Mouse (Mus musculus): ENCODE data around the gene Jag1. TPM values are rescaled to one million over a fixed set of nuclear protein-coding genes. Genes with fewer than 3 reads are reported as not detected.

Gene Jag1
- polyA plus RNA-seq, 1 experiment = 3.1 TPM

DNA sequence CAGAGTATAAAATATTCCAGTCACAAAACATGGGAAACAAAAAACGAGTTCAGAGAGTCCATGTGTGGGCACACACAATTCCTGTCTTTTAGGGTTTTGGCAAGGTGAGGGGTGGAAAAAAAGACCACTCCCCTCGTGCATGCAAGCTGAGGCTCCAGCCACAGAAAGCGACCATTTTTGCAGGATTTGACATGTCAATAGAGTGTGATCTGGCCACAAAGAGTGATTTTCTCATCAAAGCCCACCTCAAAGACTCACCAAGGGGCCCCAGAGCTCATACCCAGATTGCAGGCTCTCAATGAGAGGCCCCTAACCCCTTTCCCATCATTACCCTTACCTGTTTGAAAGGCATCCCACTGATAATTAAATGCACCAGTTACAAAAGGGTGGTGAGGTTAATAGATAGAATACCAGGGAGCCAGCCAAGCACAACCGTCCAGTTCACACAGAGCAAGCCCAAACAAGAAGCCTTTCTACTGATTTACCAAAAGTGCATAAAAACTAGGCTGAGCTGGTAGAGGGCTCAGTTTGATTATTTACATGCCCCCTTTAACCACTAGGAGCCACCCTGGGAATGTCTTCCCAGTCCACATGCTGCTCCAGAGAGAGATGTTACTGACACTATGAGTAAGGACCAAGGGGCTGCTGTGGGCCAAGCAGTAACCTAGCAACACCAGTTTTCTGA, 6.1 kb downstream of the Jag1 start:
- TF ChIP-seq CTCF (IDR thresholded peaks at IDR 0.05; ENCODE audit: borderline replicate concordance, insufficient read depth, low read depth, low read length) = no peak
- no peak for TF ChIP-seq POLR2A (IDR thresholded peaks at IDR 0.05; ENCODE audit: borderline replicate concordance, insufficient read depth, low read length)
- H3K27me3 ChIP-seq (ENCODE audit: control insufficient read depth, insufficient read depth, low read length) = peaks cover 3% of the 10 kb centered on the region; the same call in 1 of the 2 replicates
- DNase-seq = no peak
- H3K4me3 ChIP-seq (replicated peaks; ENCODE audit: insufficient read depth, low read depth, low read length) = no peak overlapping the region
- no peak overlapping the region for H3K27ac ChIP-seq (ENCODE audit: insufficient read depth, low read length)
- H3K4me1 ChIP-seq (ENCODE audit: control insufficient read depth, insufficient read depth, low read length) = 0 out of 2 replicates have a peak, but pooled peaks cover under 1% of the 10 kb centered on the region
- 52% methylated on average over 4 of the region's 4 CpGs for WGBS

GRCm38 (mm10) chr2:137109321-137110213, 6.9 kb downstream of the Jag1 start:
- Histone ChIP-seq H3K27me3 (ENCODE audit: control insufficient read depth, insufficient read depth, low read length) (no peaks in the 10 kb centered on the region), H3K4me3 (replicated peaks; ENCODE audit: insufficient read depth, low read depth, low read length) (no peak overlapping the region), H3K27ac (ENCODE audit: insufficient read depth, low read length) (no peak overlapping the region), H3K4me1 (ENCODE audit: control insufficient read depth, insufficient read depth, low read length) (no peaks in the 10 kb centered on the region)
- DNase-seq = no peak
- TF ChIP-seq POLR2A (IDR thresholded peaks at IDR 0.05; ENCODE audit: borderline replicate concordance, insufficient read depth, low read length) = no peak
- no peak for TF ChIP-seq CTCF (IDR thresholded peaks at IDR 0.05; ENCODE audit: borderline replicate concordance, insufficient read depth, low read depth, low read length)
- WGBS = 16% methylated on average over 15 of the region's 15 CpGs

DNA sequence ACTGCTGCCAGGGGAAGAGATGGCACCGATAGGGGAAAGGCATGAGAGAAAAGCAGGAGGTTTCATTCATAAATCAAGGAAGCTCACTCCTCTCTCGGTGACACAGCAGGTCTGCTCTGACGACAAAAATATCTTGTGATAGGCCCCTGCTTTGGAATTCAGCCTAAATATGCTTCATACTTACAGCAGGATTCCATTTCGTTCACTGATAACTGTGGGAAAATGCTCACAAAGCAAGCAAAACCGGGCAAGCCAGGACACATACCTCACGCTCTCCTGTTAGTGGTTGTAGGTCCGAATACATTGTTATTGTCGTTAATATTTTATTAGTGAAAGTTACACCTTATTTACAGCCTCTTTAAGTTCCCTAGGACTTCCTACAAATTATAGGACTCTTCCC, 8.5 kb downstream of the Jag1 start:
- Histone ChIP-seq H3K27ac (ENCODE audit: insufficient read depth, low read length) (no peak overlapping the region), H3K4me3 (replicated peaks; ENCODE audit: insufficient read depth, low read depth, low read length) (no peak overlapping the region), H3K27me3 (ENCODE audit: control insufficient read depth, insufficient read depth, low read length) (no peaks in the 10 kb centered on the region), H3K4me1 (ENCODE audit: control insufficient read depth, insufficient read depth, low read length) (no peaks in the 10 kb centered on the region)
- TF ChIP-seq POLR2A (IDR thresholded peaks at IDR 0.05; ENCODE audit: borderline replicate concordance, insufficient read depth, low read length) (no peak), CTCF (IDR thresholded peaks at IDR 0.05; ENCODE audit: borderline replicate concordance, insufficient read depth, low read depth, low read length) (no peak)
- WGBS = 54% methylated on average over 8 of the region's 8 CpGs
- DNase-seq = no peak

DNA sequence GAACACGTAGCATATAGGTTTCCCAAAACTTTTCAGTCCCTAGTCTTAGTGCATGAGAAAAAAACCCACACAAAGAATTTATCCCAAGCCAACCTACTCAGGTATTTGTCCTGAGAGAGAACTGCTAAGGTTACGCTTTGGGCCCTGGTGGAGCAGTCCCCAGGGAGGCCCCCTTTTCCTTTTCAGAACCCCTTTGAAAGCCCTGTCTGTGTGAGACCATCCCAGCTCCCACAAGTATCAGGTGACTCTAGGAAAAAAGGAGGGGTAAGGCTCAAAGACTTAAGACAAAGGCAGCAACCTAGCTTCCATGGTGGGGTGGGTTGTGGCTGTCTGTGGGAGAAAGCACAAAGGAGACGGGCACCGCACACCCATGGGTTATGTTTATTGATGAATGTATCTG, 9.2 kb downstream of the Jag1 start:
- no peak overlapping the region for H3K27ac ChIP-seq (ENCODE audit: insufficient read depth, low read length)
- no peaks in the 10 kb centered on the region for H3K27me3 ChIP-seq (ENCODE audit: control insufficient read depth, insufficient read depth, low read length)
- H3K4me1 ChIP-seq (ENCODE audit: control insufficient read depth, insufficient read depth, low read length) = no peaks in the 10 kb centered on the region
- WGBS = 94% methylated on average over 4 of the region's 4 CpGs
- DNase-seq = no peak
- no peak overlapping the region for H3K4me3 ChIP-seq (replicated peaks; ENCODE audit: insufficient read depth, low read depth, low read length)
- no peak for TF ChIP-seq CTCF (IDR thresholded peaks at IDR 0.05; ENCODE audit: borderline replicate concordance, insufficient read depth, low read depth, low read length)
- TF ChIP-seq POLR2A (IDR thresholded peaks at IDR 0.05; ENCODE audit: borderline replicate concordance, insufficient read depth, low read length) = no peak

GRCm38 (mm10) chr2:137101074-137101473, 15.4 kb downstream of the Jag1 start:
- Histone ChIP-seq H3K27me3 (ENCODE audit: control insufficient read depth, insufficient read depth, low read length) (no peaks in the 10 kb centered on the region), H3K4me1 (ENCODE audit: control insufficient read depth, insufficient read depth, low read length) (no peaks in the 10 kb centered on the region; the same call in 1 of the 2 replicates), H3K4me3 (replicated peaks; ENCODE audit: insufficient read depth, low read depth, low read length) (no peak overlapping the region), H3K27ac (ENCODE audit: insufficient read depth, low read length) (no peak overlapping the region)
- WGBS = 20% methylated on average over 5 of the region's 5 CpGs
- TF ChIP-seq CTCF (IDR thresholded peaks at IDR 0.05; ENCODE audit: borderline replicate concordance, insufficient read depth, low read depth, low read length) (no peak), POLR2A (IDR thresholded peaks at IDR 0.05; ENCODE audit: borderline replicate concordance, insufficient read depth, low read length) (no peak)
- no peak for DNase-seq

- Histone ChIP-seq H3K27ac (ENCODE audit: insufficient read depth, low read length) (no peak overlapping the region), H3K4me1 (ENCODE audit: control insufficient read depth, insufficient read depth, low read length) (no peaks in the 10 kb centered on the region; the same call in 1 of the 2 replicates), H3K4me3 (replicated peaks; ENCODE audit: insufficient read depth, low read depth, low read length) (no peak overlapping the region), H3K27me3 (ENCODE audit: control insufficient read depth, insufficient read depth, low read length) (no peaks in the 10 kb centered on the region)
- TF ChIP-seq POLR2A (IDR thresholded peaks at IDR 0.05; ENCODE audit: borderline replicate concordance, insufficient read depth, low read length) (no peak), CTCF (IDR thresholded peaks at IDR 0.05; ENCODE audit: borderline replicate concordance, insufficient read depth, low read depth, low read length) (no peak)
- WGBS = 67% methylated on average over 6 of the region's 6 CpGs
- no peak for DNase-seq
Observed at GRCm38 (mm10) chr2:137099211-137099734, 17.2 kb downstream of the Jag1 start.

DNA sequence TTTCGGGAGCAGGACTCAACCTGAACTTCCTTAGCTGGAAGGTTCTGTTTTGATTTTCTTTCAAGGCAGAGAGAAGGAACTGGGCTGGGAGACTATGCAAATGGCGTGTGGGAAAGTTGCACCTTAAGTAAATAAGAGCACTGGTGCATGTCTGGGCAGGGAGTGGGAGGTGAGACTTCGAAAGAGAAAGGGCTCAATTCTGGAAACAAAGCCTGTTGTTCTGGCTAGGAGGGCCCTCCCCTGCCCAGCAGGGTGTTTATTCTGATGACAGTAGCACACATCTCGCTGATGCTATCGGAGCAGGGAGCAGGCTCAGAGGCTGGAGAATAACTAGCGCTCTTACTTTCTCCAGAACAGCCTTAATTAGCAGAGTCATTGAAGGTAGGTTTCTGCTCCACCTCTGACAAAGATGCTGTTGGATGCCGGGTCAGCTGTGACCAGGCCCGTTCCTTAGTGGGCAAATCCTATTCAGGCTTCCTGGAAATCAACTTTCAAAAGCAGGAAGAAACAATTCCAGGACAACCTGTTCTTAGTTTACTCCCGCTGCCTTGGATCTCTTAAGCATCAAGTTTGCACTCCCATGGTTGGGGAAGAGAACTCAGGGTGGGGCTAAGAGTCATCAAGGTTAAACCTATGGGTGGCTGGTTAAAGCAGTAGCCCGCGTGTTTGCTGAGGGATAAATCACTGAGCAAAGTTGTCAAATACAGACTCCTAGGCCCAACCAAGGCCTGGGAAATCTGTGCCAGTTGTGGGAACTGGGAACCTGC, 18.0 kb downstream of the Jag1 start:
- no peaks in the 10 kb centered on the region for H3K27me3 ChIP-seq (ENCODE audit: control insufficient read depth, insufficient read depth, low read length)
- H3K27ac ChIP-seq (ENCODE audit: insufficient read depth, low read length) = no peak overlapping the region
- no peak overlapping the region for H3K4me3 ChIP-seq (replicated peaks; ENCODE audit: insufficient read depth, low read depth, low read length)
- no peak for DNase-seq
- 68% methylated on average over 11 of the region's 11 CpGs for WGBS
- TF ChIP-seq POLR2A (IDR thresholded peaks at IDR 0.05; ENCODE audit: borderline replicate concordance, insufficient read depth, low read length) (no peak), CTCF (IDR thresholded peaks at IDR 0.05; ENCODE audit: borderline replicate concordance, insufficient read depth, low read depth, low read length) (no peak)
- no peaks in the 10 kb centered on the region; the same call in 1 of the 2 replicates for H3K4me1 ChIP-seq (ENCODE audit: control insufficient read depth, insufficient read depth, low read length)

All from cerebellum, adult 2 months (tissue).